Mouse (Mus musculus) midbrain, embryonic 15.5 days (tissue): ENCODE results near the gene As3mt. TPM values are rescaled to one million over a fixed set of nuclear protein-coding genes. Genes with fewer than 3 reads are reported as not detected.
A peak's percentile ranks its signal among the peaks of the same experiment; 100 is the strongest.
"Not testable (repeated sequence)": the region's sequence is repeated elsewhere in the genome, so short reads cannot be mapped to it uniquely, and the experiment has no call there.

Experiments used
- ATAC-seq: fragments of 200-750 bp; cut with Nextera tagmentation; replicated peaks from 2 replicates; pipeline ENCODE4 v1.8.0; 2017; ENCODE audit warnings: moderate TSS enrichment
- H3K27ac ChIP-seq: fragments of 300-500 bp; sonication (generic); 2 replicates; pipeline ENCODE4 v1.5.1; 2015; ENCODE audit warnings: mild to moderate bottlenecking, inconsistent platforms
- H3K27me3 ChIP-seq: fragments of 300-500 bp; sonication (generic); replicated peaks from 2 replicates; pipeline ENCODE4 v1.6.1; 2015; ENCODE audit warnings: inconsistent platforms
- H3K36me3 ChIP-seq: fragments of 300-500 bp; sonication (generic); replicated peaks from 2 replicates; pipeline ENCODE4 v1.6.1; 2015; ENCODE audit warnings: inconsistent platforms
- H3K4me1 ChIP-seq: fragments of 300-500 bp; sonication (generic); 2 replicates; pipeline ENCODE4 v1.6.1; 2015; ENCODE audit warnings: inconsistent platforms
- H3K4me2 ChIP-seq: fragments of 300-500 bp; sonication (generic); 2 replicates; pipeline ENCODE4 v1.6.1; 2015; ENCODE audit warnings: inconsistent platforms, mild to moderate bottlenecking, moderate library complexity
- H3K4me3 ChIP-seq: fragments of 300-500 bp; sonication (generic); 2 replicates; pipeline ENCODE4 v1.5.1; 2015; ENCODE audit warnings: mild to moderate bottlenecking, inconsistent platforms
- H3K9ac ChIP-seq: fragments of 300-500 bp; sonication (generic); 2 replicates; pipeline ENCODE4 v1.6.1; 2015; ENCODE audit warnings: mild to moderate bottlenecking, inconsistent platforms
- H3K9me3 ChIP-seq: fragments of 300-500 bp; sonication (generic); 2 replicates; pipeline ENCODE4 v1.6.1; 2016; ENCODE audit warnings: inconsistent platforms
- WGBS: fragments of 180-500 bp; shearing (Covaris S2); methylation state at CpG from one replicate; pipeline ENCODE4 v1.1.7; 2015; ENCODE audit warnings: mixed read lengths; 5-methylcytosine and 5-hydroxymethylcytosine counted together
- polyA plus RNA-seq: library from polyadenylated mRNA; unstranded; fragments of >200 nt; fragmentation: Nextera tagmentation; extraction: Ambion mirVana; gene quantifications from 2 replicates; pipeline ENCODE4 v1.2.1, GENCODE M21; 2015

The As3mt gene
- polyA plus RNA-seq, 1 experiment from 2014 or later = 33.9 TPM

DNA sequence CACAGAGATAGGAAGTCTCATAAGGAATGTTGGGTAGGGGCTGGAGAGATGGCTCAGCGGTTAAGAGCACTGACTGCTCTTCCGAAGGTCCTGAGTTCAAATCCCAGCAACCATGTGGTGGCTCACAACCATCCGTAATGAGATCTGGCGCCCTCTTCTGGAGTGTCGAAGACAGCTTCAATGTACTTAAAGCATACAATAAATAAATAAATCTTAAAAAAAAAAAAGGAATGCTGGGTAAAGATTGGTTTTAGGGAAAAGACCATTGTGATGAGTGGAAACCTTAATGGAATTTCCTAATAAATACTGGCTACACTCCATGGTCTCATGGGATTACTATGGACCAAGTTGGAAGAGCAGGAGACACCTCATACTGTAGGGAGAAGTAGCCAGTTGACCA is 25.4 kb downstream of the As3mt start:
- not testable (repeated sequence) for H3K4me2 ChIP-seq, H3K27ac ChIP-seq, H3K9ac ChIP-seq, H3K4me3 ChIP-seq, H3K4me1 ChIP-seq, ATAC-seq, H3K9me3 ChIP-seq, H3K36me3 ChIP-seq, H3K27me3 ChIP-seq
- WGBS = 91% methylated on average over 5 of the region's 5 CpGs

DNA sequence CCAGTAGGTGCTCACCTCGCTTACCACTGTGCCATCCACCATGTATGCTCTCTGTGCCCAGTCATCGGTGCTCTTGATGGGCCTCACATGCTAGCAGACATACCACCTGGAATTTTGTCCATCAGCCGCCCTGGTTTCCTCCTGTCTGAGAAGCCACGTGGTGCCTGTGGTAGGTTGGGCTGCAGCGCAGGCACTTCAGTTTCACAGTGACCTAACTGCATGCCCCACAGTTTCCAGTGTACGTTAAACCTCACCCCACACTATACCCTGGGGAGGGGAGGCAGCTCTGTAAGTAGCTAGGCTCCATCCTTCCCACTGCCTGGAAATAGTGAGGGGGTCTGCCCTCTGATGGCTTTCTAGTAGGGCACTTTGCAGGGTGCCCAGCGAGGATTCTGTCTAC is 26.4 kb downstream of the As3mt start:
- H3K36me3 ChIP-seq = no peaks in the 10 kb centered on the region
- no peak overlapping the region for H3K4me3 ChIP-seq
- H3K27me3 ChIP-seq = no peaks in the 10 kb centered on the region
- H3K9ac ChIP-seq = no peak overlapping the region
- no peak overlapping the region for H3K27ac ChIP-seq
- no peaks in the 10 kb centered on the region for H3K4me1 ChIP-seq
- no peak for ATAC-seq
- H3K9me3 ChIP-seq = no peaks in the 10 kb centered on the region
- H3K4me2 ChIP-seq = no peak overlapping the region
- 90% methylated on average over 7 of the region's 7 CpGs for WGBS

DNA sequence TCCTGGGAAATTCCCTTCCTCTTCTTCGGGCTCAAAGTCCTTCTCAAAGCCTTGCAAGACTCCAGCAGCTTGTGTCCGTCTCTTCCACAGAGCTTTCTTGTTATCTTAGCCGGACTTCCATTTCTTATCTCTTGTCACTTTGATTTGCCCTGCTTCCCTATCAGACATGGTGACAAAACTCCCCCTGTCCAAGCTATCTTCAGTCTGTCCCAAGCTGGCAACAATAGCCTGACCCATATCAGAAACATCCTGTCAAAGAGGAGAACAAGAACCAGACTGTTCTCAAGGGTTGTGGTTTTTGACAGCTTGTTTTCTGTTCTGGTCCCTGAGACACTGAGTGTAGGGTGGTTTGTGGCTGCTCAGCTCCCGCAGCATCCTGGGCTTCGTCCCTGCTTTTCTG is 28.0 kb downstream of the As3mt start:
- no peak for ATAC-seq
- Histone ChIP-seq H3K4me1 (no peaks in the 10 kb centered on the region), H3K9me3 (no peaks in the 10 kb centered on the region), H3K27ac (no peak overlapping the region), H3K4me2 (no peak overlapping the region), H3K36me3 (no peaks in the 10 kb centered on the region), H3K9ac (no peak overlapping the region), H3K4me3 (no peak overlapping the region), H3K27me3 (no peaks in the 10 kb centered on the region)
- WGBS = 70% methylated on average over 5 of the region's 5 CpGs

DNA sequence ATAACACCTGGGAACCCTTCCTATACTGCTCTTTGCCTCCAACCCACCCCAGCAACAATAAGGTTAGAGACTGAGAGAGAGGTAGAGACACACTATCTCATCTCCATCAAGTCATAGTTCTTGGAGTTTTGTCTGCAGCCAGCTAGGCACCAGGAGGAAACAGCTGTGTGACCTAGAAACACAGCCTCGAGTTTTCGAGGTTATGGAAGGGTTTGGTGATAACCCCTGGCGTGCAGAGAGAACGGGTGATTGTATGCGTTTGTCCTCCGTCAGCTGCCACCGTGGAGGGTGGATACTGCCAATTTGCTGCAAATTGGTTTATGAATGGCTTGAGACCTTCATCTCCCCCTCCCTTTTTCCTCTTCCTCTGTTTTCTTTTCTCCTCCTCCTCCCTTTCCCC is 29.8 kb downstream of the As3mt start:
- H3K9me3 ChIP-seq = no peaks in the 10 kb centered on the region
- H3K36me3 ChIP-seq = no peaks in the 10 kb centered on the region
- WGBS = 82% methylated on average over 7 of the region's 7 CpGs
- H3K4me1 ChIP-seq = no peaks in the 10 kb centered on the region
- H3K27ac ChIP-seq = no peak overlapping the region
- H3K9ac ChIP-seq = no peak overlapping the region
- no peaks in the 10 kb centered on the region for H3K27me3 ChIP-seq
- ATAC-seq = no peak
- no peak overlapping the region for H3K4me3 ChIP-seq
- no peak overlapping the region for H3K4me2 ChIP-seq

DNA sequence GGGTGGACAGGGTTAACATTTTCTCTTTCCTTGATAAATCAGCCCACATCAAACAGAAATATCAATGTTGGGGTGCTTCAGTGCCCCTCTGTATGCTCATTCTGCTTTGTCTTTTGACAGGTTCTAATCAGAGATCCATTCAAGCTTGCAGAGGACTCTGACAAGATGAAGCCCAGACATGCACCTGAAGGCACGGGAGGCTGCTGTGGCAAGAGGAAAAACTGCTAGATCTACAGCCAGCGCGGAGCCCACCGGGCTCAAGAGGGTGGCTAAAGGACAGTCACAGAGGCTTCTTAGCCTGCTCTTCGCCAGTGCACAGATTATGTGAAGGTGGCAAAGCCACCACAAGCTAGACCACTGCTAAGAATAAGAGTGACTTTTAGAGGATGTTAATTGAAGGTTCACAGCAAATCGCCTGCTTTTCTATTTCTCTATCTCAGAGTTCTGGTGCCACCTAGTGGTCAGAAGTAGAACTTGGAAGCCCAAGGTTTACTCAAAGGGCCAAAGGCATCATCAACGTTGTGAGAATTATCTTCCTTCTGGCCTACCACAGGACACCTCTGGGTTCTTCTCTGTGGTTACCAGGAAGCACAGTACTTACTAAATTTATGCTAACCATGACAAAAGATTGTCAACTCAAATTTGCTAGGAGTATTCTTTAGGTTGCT is 33.2 kb downstream of the As3mt start:
- WGBS = 51% methylated on average over 7 of the region's 7 CpGs
- ATAC-seq = no peak
- H3K4me2 ChIP-seq = no peak overlapping the region
- H3K9ac ChIP-seq = no peak overlapping the region
- no peaks in the 10 kb centered on the region for H3K36me3 ChIP-seq
- H3K9me3 ChIP-seq = no peaks in the 10 kb centered on the region
- H3K4me3 ChIP-seq = no peak overlapping the region
- H3K4me1 ChIP-seq = 0 out of 2 replicates have a peak, but pooled peaks cover 3% of the 10 kb centered on the region
- H3K27me3 ChIP-seq = no peaks in the 10 kb centered on the region
- peak overlapping the region; percentile 6; the same call in 1 of the 2 replicates for H3K27ac ChIP-seq

DNA sequence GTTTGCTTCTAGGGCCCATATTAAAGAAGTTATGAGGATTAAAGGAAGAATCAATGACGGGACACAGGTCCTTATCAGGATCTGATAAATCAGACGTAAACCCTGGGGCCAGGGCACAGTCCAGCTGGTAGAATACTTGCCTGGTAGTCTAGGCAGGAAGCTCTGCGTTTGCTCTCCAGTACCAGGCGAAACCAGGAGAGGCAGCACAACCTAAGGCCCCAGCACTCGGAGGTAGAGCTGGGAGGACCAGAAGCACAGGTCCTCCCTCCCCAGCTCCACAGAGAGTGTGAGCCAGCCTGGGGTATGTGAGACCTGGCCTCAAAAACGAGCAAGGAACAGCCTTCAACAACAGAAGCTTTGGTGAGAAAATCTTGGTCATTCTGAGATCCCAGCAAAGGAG is 34.3 kb downstream of the As3mt start:
- WGBS = 48% methylated on average over 6 of the region's 6 CpGs
- no peak overlapping the region for H3K4me3 ChIP-seq

DNA sequence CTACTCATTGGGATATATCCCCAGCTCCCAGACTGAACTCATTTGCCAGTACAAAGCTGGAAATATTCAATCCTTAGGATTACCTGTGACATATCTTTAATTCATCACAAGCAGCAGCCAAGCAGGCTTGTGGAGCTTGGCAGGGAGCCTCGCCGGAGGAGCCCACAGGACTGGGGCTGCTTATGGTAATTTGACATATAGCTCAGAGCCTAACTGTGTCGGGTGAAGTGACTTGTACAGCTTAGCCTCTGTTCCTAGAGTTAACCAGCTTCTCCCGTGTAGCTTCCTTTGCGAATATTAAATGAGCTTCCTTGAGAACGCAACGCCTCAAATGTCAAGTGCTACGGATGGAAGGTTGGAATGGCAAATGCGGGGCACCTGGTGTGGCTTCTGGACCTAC is 37.4 kb downstream of the As3mt start:
- Histone ChIP-seq H3K4me1 (0 out of 2 replicates have a peak, but pooled peaks cover 3% of the 10 kb centered on the region), H3K4me2 (0 out of 2 replicates have a peak overlapping the region, but pooled peaks have one; percentile 2), H3K27me3 (no peaks in the 10 kb centered on the region), H3K36me3 (no peaks in the 10 kb centered on the region), H3K27ac (no peak overlapping the region), H3K9ac (no peak overlapping the region), H3K9me3 (no peaks in the 10 kb centered on the region), H3K4me3 (no peak overlapping the region)
- ATAC-seq = peak; percentile 82
- WGBS = 31% methylated on average over 9 of the region's 9 CpGs

More for the DNA sequence above, 34.3 kb downstream of the As3mt start:
- Histone ChIP-seq H3K4me2 (no peak overlapping the region), H3K36me3 (no peaks in the 10 kb centered on the region), H3K27me3 (no peaks in the 10 kb centered on the region), H3K4me1 (0 out of 2 replicates have a peak, but pooled peaks cover 3% of the 10 kb centered on the region), H3K27ac (no peak overlapping the region), H3K9me3 (no peaks in the 10 kb centered on the region), H3K9ac (no peak overlapping the region)
- no peak for ATAC-seq

DNA sequence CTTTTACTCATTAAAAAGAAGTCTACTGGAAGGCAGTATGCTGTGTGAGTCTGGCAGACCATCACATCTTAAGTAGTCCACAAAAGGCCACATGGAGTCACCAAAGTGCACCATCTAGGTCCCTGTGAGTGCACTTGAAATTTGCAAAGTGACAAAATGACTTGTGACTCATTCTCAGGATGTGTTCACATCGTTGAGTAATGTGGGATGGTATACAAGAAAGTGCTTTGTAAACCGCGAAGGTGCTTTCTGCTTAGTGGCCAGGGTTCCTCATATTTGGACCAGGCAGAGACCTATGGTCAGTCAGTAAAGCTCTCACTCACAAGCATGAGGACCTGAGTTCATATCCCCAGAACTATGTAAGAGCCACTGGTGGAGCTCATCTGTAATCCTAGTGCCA is 40.5 kb downstream of the As3mt start:
- ATAC-seq = no peak
- no peak overlapping the region for H3K27ac ChIP-seq
- 95% methylated on average over 3 of the region's 3 CpGs for WGBS

DNA sequence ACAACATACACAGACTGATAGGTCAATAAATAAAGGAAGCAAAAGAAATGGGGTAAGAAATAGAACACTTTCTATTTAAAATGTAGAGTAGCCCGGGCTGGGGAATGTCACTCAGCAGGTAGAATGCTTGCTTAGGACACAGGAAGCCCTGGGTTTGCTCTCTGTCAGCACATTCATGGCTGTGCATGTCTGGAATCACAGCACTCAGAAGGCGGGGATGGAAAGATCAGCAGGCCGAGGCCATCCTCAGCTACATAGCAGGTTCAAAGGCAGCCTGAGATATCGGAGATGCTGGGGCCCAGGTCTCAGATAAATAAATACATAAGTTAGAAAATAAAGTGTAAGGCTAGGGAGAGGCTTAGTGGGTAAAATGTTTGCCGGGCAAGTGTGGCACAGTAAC is 45.0 kb downstream of the As3mt start:
- no peak overlapping the region for H3K4me2 ChIP-seq
- no peak overlapping the region for H3K4me3 ChIP-seq
- no peak overlapping the region for H3K27ac ChIP-seq
- H3K4me1 ChIP-seq = no peaks in the 10 kb centered on the region
- whole genome bisulfite sequencing = 89% methylated on average over 5 of the region's 5 CpGs
- no peaks in the 10 kb centered on the region for H3K36me3 ChIP-seq
- H3K9me3 ChIP-seq = no peaks in the 10 kb centered on the region
- no peak for ATAC-seq
- H3K9ac ChIP-seq = no peak overlapping the region
- no peaks in the 10 kb centered on the region; the same call in 1 of the 2 replicates for H3K27me3 ChIP-seq

More for the DNA sequence above, 40.5 kb downstream of the As3mt start:
- H3K9ac ChIP-seq = no peak overlapping the region
- H3K36me3 ChIP-seq = no peaks in the 10 kb centered on the region
- H3K4me1 ChIP-seq = 0 out of 2 replicates have a peak, but pooled peaks cover 3% of the 10 kb centered on the region
- no peaks in the 10 kb centered on the region for H3K9me3 ChIP-seq
- H3K27me3 ChIP-seq = no peaks in the 10 kb centered on the region
- H3K4me3 ChIP-seq = no peak overlapping the region
- no peak overlapping the region for H3K4me2 ChIP-seq

DNA sequence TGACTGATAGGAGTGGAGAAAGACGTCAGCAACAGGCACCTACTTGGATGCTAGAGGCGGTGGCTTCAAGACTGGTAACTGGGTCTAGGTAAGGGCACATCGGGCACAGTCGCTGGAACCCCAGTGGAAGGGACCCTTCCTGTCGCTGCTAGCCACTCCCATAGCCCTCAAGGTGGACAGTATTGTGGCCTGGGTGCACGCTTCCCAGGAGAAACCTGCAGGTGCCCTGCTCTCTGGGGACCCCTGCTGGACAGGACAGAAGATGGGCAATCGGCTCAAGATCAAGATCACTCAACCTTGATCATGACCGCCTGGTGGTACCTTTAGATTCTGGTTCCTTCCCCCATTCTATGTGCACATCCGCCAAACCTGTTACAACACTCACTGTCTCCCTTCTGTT is 47.8 kb downstream of the As3mt start:
- no peaks in the 10 kb centered on the region for H3K4me1 ChIP-seq
- no peak for ATAC-seq
- H3K27me3 ChIP-seq = peaks cover 2% of the 10 kb centered on the region
- WGBS = 47% methylated on average over 9 of the region's 9 CpGs
- no peak overlapping the region for H3K27ac ChIP-seq
- H3K4me3 ChIP-seq = no peak overlapping the region
- no peaks in the 10 kb centered on the region for H3K9me3 ChIP-seq
- H3K36me3 ChIP-seq = no peaks in the 10 kb centered on the region
- no peak overlapping the region for H3K4me2 ChIP-seq
- no peak overlapping the region for H3K9ac ChIP-seq

DNA sequence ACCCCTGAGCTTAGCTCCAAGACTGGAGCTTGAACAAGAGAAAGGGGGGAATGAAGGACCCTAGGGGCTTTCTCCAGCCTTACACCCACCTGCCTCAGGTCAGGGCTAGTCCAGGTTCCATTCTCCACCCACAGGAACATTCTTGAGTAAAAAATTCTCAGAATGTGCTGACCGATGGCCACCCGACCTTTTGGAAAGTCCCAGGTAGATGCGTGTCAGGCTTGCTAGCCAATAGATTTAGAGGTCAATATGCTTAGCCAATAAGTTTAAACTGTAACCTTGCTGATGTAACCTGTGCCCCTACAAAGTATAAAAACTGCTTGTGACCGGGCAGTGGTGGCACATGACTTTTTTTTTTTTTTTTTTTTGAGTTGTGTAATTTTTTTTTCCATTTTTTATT is 49.0 kb downstream of the As3mt start:
- Histone ChIP-seq H3K27ac (no peak overlapping the region), H3K4me1 (no peaks in the 10 kb centered on the region), H3K4me3 (no peak overlapping the region), H3K9ac (no peak overlapping the region), H3K36me3 (no peaks in the 10 kb centered on the region), H3K27me3 (peaks cover 2% of the 10 kb centered on the region), H3K9me3 (no peaks in the 10 kb centered on the region), H3K4me2 (no peak overlapping the region)
- no peak for ATAC-seq
- WGBS = 88% methylated on average over 4 of the region's 4 CpGs

DNA sequence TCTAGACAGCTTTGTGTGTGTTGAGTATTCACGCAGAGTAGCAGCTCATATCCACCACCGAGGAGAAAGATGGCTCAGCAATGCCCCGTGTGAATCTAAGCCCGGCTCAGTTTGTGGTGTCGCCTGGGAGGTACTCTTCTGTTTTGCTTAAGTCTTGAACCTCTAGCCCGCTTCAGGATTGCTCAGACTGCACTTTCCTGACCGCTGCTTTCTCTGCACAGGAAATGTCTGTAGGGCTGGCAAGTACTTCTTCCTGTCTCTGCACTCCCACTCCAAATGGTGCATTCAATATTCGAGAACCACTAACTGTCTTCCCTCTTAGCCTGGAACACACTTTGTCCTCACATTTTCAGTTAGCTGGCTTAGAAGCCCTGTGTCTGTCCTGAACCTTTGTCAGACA is 51.8 kb downstream of the As3mt start:
- Histone ChIP-seq H3K36me3 (no peaks in the 10 kb centered on the region), H3K9ac (no peak overlapping the region), H3K4me3 (no peak overlapping the region), H3K4me2 (no peak overlapping the region), H3K9me3 (no peaks in the 10 kb centered on the region), H3K27ac (no peak overlapping the region), H3K4me1 (peaks cover 20% of the 10 kb centered on the region), H3K27me3 (peaks cover 2% of the 10 kb centered on the region)
- WGBS = 71% methylated on average over 8 of the region's 8 CpGs
- ATAC-seq = no peak

DNA sequence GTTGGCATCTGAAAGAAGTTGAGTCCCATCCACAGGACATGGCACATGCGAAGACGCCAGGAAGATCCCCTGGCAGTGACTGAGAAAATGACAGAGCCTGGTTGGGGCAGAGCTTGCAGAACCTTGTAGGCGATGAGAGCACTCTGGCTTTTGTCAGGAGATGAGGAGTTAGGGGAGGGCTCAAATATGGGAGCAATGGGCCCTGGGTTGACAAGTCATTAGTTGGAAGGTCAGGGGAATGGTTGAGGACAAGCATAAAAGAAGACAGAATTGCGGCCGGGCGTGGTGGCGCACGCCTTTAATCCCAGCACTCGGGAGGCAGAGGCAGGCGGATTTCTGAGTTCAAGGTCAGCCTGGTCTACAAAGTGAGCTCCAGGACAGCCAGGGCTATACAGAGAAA is 52.7 kb downstream of the As3mt start:
- H3K36me3 ChIP-seq, H3K9ac ChIP-seq, H3K9me3 ChIP-seq, H3K4me3 ChIP-seq, H3K27me3 ChIP-seq, H3K27ac ChIP-seq, ATAC-seq, H3K4me2 ChIP-seq: not testable (repeated sequence)
- WGBS = 90% methylated on average over 10 of the region's 10 CpGs
- H3K4me1 ChIP-seq = peaks cover 28% of the 10 kb centered on the region
